8 mouse cellular contexts compared by ENCODE assay signal in genomic region chr14:31829761-31830562, GRCm38 (mm10). TPM values are rescaled to one million over a fixed set of nuclear protein-coding genes. Genes with fewer than 3 reads are reported as not detected.
A peak's percentile ranks its signal among the peaks of the same experiment; 100 is the strongest.
DNase-seq lines count a peak whose midpoint lies in the region; ATAC-seq and TF ChIP-seq lines count a peak whose summit lies in the region.

No protein-coding gene starts in this region.

- no peak for ATAC-seq in G1E (ENCODE audit: extremely low read depth, insufficient number of reproducible peaks, low FRiP score, poor library complexity, severe bottlenecking)
- ATAC-seq in hindbrain, embryonic 13.5 days (ENCODE audit: low FRiP score): peak; percentile 73

- TF ChIP-seq CTCF in G1E (IDR thresholded peaks at IDR 0.05; ENCODE audit: low read depth, low read length): no peak

- peak overlapping the region; percentile 79 for H3K9ac ChIP-seq in hindbrain, embryonic 13.5 days

- H3K4me1 ChIP-seq in G1E (ENCODE audit: insufficient read depth, low read depth, low read length): peaks cover 31% of the 10 kb centered on the region
- peaks cover 18% of the 10 kb centered on the region for H3K4me1 ChIP-seq in hindbrain, embryonic 13.5 days (replicated peaks)

- H3K27me3 ChIP-seq in G1E (ENCODE audit: insufficient read depth, low read length): no peaks in the 10 kb centered on the region
- H3K27me3 ChIP-seq in hindbrain, embryonic 13.5 days: no peaks in the 10 kb centered on the region

- under 1% methylated on average over 78 of the region's 97 CpGs for WGBS in hindbrain, embryonic 13.5 days

- H3K9me3 ChIP-seq in G1E (replicated peaks): no peaks in the 10 kb centered on the region
- H3K9me3 ChIP-seq in hindbrain, embryonic 13.5 days: no peaks in the 10 kb centered on the region

- peak overlapping the region; percentile 99 for H3K4me3 ChIP-seq in G1E (ENCODE audit: low read depth, low read length)
- H3K4me3 ChIP-seq in hindbrain, embryonic 13.5 days: peak overlapping the region; percentile 66

- no peaks in the 10 kb centered on the region for H3K36me3 ChIP-seq in G1E (replicated peaks)
- no peaks in the 10 kb centered on the region for H3K36me3 ChIP-seq in hindbrain, embryonic 13.5 days

- H3K4me2 ChIP-seq in hindbrain, embryonic 13.5 days: peak overlapping the region; percentile 89

- H3K27ac ChIP-seq in hindbrain, embryonic 13.5 days: peak overlapping the region; percentile 95

- peak; percentile 40 for DNase-seq in G1E (ENCODE audit: low spot score)
- DNase-seq in cerebellum, adult 8-10 months: peak; percentile 61
- peak; percentile 14 for DNase-seq in forelimb bud, embryonic 11.5 days (ENCODE audit: low read depth, low spot score)
- DNase-seq in layer of hippocampus, postnatal 36 days: peak; percentile 52 to 55
- peak; percentile 55 for DNase-seq in lung, postnatal 25 days (ENCODE audit: low spot score)
- DNase-seq in retina, embryonic 14.5 days (ENCODE audit: low spot score): peak; percentile 60
- peak; percentile 70 to 83 for DNase-seq in thymus, postnatal 36 days

RNA-seq across cellular contexts. Expression of gene Ankrd28, which starts 0.5 kb away (rescaled TPM):
- total RNA-seq in G1E (2014; fragmentation: Nextera tagmentation) (33.9 and 40.9 TPM in 2 replicates), G1E (2017) (66.9 and 69.4 TPM in 2 replicates)
- 2.6 and 3.2 TPM in 2 replicates for polyA plus RNA-seq in G1E (2012)
- polyA plus RNA-seq in hindbrain, embryonic 13.5 days (2015; fragmentation: Nextera tagmentation; extraction: Ambion mirVana): 7.8 and 8.5 TPM in 2 replicates
- 10 to 100 TPM; 53.5 to 55.2 TPM for total RNA-seq in layer of hippocampus, postnatal 36 days (2021)

Comparison
In these comparisons a context has a peak if more than half of its experiments do, and no peak if none do; other contexts are left out.
1. DNase-seq: peak in every context shown above with its lines; median percentile 76 in thymus, postnatal 36 days; 61 in cerebellum, adult 8-10 months; 60 in retina, embryonic 14.5 days; 55 in lung, postnatal 25 days; 54 in layer of hippocampus, postnatal 36 days; 40 in G1E; 14 in forelimb bud, embryonic 11.5 days.